Mouse (Mus musculus) layer of hippocampus, postnatal 25 days (tissue): Measurements from ENCODE around the gene Prss54. TPM values are rescaled to one million over a fixed set of nuclear protein-coding genes. Genes with fewer than 3 reads are reported as not detected.
A peak's percentile ranks its signal among the peaks of the same experiment; 100 is the strongest.

Source experiments
- DNase-seq, 2 experiments: peaks; one replicate each; pipeline ENCODE4 v3.0.0; 2022; ENCODE audit warnings: mixed read lengths in 2 of 2, low spot score in 1 of 2; ENCODE audit errors: extremely low spot score in 1 of 2
- total RNA-seq, 2 experiments: library from RNA; stranded (reverse); gene quantifications; 2 replicates each; pipeline ENCODE4 v1.2.3; 2021

Gene Prss54
- total RNA-seq, 2 experiments from 2014 or later = not detected

DNA sequence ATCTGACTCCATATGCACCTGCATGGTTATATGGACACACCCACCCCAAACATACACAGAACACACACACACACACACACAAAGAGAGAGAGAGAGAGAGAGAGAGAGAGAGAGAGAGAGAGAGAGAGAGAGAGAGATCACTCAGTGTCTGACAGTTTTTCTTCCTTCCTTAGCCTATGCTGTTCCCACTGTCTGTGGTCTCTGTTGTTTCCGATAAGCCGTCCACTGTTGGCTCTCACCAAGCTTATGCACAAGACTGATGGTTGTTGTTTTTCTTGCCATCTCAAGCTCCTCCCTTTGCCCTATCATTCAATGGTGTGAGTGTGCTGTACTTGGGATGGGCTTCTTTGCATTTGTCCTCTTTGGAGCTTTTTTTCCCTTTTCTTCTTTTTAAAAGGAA, 20.2 kb downstream of the Prss54 start:
- DNase-seq = no peak

DNA sequence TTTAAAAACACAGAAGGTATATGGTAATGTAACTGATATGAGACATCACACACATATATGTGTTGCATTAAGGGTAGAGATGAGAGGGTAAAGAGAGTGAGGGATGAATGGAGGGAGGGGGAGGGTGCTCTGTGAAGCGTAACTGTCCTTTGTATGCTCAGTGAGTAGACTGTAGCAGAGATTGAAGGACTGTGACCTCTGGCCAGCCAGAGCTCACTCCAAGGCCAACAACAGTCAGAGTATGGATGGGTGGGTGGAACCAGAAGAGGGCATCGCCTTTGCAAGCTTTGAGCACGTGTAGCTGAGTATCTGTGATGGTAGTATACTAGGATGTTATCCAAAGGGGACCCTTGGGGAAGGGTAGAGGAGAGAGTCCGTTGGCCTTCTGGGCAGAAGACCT, 24.6 kb downstream of the Prss54 start:
- no peak for DNase-seq

DNA sequence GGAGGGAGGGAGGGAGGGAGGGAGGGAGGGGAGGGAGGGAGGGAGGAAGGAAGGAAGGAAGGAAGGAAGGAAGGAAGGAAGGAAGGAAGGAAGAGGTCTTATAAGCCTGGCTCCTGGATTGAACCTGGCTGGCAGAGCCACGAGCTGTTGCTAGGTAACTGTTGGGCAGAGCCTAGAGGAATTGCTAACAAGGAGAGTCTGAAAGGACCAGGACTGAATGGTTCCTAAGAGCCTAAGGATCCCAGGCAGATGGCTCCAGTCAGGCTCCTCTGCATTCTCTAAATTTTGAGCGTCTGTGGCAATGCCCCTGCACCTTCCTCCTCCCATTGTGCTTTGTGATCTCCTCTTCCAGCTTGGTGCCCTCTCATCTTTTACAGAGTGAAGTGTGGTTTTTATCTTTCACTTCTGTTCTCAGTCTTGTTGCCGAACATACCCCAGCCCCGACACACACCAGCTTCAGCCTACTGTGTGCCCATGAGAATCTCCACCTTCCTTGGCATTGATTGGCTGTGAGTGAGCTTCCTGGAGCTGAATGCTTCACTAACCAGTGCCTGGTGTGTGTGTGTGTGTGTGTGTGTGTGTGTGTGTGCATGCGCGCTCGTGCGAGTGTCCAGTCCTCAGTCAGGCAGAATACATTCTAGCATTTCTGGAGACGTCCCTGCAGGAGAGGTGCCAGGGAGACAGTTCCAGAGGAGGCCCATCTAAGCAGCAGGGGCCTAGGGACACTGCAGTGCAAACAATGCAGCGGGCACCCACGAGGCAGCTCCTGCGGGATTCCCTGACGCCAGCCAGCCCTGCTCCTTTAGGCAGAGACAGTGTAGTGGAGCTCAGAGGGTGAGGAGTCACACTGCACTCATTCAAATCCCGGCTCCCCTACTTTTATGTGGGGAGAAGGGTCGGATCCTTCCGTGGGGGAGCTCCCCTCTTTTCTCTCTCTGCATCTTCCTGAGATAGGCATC, 26.0 kb downstream of the Prss54 start:
- DNase-seq = peak in 1 of 2 experiments; percentile 6

DNA sequence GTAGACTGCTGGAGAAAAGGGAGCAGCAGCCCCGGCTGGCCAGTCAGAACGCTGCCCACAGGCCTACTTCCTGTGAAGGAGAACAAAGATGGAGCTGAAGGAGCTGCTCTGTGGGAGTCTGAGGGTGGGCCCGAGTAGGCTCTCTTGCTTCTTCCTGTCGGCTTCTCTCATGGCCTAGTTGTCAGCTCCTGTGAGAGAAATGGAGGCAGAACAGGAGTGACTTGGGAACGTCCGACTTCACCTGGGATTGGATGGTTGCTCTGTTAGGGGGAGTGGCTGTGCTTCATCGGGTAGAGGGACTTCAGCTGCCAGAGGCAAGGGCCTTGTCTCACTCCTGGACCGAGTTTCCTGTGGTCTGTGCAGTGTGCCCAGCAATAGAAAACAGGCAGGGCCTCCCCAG, 28.2 kb downstream of the Prss54 start:
- DNase-seq = no peak

DNA sequence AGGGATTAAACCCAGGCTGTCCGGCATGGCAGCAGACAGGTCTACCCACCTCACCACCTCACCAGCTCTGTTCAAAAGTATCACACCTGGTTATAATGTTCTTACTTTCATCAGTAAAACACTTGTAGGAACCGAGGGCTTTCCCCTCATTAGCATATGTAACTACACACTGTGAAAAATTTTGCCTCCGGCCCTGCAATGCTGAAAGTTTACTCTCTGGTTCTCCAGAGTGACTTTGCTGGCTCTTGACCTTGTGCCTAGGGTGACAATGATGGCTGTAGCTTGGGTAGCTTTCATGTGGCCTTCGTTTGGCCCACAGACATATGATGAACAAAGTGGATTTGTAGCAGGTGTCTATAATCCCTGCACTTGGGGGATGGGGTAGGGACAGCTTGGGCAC, 29.2 kb downstream of the Prss54 start:
- DNase-seq = no peak

DNA sequence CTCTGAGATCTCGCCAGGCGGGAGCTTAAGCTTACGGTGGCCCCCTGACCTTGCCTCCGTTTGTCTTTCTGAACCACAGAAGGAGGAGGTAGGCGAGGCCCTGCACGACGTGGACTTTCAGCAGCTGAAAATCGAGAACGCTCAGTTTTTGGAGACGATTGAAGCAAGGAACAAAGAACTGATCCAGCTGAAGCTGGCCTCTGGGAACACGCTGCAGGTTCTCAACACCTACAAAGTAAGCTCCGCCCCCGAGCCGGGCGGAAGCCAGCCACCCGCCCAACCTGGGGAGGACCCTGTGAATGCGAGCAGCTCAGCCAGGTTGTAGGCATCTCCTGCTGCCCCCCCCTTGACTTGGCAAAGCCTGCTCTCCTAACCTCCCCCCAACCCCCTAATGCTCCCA, 30.3 kb downstream of the Prss54 start:
- DNase-seq = no peak

DNA sequence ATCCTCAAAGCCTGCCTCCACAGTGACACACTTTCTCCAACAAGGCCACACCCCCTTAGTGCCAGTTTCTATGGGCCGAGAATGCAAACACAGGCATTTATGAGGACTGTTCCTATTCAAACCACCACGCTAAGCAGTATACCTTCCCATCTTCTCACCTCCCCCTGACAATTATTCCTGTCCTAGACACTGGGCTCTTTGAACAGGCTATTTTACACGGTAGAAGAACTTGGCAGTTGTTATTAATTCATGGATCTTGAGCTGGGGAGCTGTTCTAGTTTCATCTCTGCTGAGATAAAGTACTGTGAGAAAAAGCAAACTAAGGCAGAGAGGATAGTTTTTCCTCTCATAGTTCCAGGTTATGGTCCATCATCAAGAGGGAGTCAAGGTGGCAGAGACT, 33.1 kb downstream of the Prss54 start:
- no peak for DNase-seq

DNA sequence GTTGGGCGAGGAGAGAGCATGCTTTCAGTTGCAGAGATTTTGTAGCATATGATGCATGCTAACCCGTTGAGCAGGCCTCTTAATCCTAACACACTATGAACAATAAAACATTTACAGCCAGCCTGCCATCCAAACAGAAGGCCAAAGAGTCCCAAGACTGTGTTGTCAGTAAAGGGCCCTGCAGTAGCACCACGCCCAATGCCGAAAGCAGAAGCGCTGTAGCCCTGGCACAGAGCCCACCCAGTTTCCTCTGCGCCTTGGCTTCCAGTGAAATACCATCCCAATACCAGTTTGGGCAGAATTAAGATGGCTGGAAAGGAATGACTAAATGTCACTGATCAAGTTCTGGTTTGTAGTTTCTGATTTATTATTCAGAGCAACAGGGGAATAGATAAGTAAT, 33.9 kb downstream of the Prss54 start:
- no peak for DNase-seq

DNA sequence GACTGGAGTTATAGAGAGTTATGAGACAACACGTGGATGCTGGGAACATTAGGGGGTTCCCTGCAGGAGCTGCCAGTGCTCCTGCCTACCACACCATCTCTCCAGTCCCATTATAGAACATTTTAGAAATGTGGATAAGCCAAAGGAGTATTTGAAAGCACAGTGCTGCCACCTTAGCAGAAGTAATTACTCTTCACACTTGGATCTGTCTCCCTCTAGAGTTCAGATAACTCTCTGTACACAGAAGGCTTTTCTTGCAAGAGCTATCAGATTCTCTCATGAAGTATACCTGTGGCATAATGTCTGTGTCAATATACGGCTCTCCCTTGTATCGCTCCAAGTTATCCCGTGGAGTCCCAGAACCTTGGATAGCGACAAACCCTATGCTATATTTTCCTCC, 36.7 kb downstream of the Prss54 start:
- no peak for DNase-seq

DNA sequence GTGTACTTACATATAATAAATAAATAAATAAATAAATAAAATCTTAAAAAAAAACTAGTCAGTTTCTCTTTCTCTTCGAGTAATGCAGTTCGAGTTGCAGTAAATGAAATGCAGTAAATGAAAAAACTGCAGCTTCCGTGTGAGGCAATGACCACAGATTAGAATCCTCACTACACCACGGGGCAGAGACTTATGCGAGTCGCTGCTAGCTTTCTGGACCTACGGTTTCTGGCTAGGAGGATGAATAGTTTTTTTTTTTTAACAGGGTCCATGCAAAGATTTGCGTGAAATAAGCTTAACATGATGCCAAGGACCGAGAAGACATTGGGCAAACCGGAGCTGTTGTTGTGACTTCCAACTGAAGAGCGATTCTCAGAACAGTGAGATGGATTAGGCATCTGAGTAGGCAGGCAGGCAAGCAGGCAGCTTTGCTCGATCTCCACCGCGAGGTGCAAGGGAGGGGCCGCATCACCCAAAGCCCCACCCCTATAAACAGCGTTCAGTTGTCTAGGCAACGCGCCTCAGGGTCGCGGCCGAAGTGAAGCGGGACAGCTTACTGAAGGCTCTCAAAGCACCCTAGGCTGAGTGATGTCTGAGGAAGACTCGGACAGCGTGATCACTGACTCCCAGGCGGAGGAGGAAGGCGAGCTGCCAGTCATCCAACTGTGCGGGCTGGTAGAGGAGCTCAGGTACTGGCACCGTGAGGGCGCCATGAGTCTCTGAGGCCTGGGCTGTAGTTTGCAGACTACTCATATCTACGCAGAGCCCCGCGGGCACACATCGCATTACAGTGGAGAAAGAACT, 42.4 kb downstream of the Prss54 start, which contains the start of gene Ccdc113:
Gene Ccdc113, plus strand, starts transcription at position 502 of the 804 bp plus-strand sequence.
- DNase-seq = peak; percentile 27 to 54

DNA sequence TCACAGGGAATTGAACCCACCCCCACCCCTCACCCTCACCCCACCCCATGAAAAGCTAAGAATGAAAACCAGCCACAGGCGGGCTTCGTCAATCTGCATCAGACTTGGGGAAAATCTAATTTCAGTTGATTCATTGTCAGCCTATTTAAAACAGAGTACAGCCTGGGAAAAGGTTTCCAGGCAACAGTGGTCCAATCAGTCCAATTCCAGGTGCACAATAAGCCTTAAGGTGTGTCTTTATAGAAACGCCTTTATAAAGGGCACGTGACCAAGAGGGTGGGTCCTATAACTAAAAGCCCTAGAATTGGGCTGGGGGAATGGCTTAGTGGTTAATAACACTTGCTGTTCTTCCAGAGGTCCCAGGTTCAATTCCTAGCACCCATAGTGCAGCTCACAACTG, 43.9 kb downstream of the Prss54 start:
- DNase-seq = no peak

DNA sequence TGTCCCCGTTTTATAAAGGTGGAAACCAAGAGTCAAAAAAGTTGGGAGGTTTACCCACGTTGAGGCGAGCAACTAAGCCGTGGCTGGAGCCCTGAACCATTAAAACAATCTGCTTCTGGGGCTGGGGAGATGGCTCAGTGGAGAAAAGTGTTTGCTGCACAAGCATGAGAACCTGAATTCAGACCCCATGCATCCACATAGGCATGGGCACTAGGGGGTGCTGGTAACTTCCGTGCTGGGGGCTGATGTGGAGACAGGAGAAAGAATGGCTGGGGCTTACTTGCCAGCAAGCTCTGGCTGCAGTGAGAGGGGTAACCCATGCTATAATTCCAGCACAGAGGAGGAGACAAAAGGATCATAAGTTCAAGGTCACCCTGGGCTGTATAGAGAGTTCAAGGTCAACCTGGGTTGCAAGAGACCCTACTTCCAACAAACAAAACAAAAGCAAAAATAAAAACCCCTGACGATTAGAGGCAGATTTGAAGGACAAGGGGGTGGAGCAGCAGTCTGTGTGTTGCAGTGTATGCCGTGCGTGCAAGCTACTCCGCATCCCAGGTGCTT, 47.3 kb downstream of the Prss54 start:
- no peak for DNase-seq

DNA sequence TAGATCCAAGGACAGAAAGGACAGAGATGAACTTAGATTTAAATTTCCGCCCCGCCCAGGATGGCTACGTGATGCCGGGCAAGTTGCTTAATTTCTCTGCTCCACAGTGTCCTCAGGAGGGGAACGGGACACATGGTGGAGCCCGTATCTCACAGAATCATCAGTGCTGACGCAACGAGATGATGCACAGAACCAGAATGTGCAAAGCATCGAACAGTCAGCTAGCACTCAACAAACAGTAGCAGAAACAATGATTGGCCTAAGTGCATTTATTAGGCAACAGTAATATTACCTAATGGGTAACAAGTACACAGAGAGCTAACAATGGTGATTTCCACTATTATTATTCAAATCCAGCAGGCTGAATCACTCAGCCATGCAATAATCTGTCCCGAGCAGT, 47.9 kb downstream of the Prss54 start:
- DNase-seq = no peak

DNA sequence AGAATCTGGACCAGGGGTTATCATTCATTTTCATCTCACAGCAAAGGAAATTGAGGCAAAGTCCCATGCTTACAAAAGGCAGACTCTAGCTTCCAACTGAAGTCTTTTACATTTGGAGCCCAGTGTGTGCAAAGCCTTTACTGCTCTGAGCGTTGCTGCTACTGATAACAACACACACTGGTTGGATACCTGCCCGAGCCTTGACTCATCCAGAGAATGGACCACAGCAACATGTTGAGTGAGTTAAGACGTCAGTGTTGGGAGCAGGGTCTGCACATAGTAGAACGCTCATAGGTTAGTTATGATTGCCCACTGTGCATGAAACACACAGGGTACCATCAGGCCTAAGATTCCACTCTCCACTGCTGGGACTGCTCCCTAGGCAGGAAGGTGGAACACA, 52.1 kb downstream of the Prss54 start:
- DNase-seq = no peak

DNA sequence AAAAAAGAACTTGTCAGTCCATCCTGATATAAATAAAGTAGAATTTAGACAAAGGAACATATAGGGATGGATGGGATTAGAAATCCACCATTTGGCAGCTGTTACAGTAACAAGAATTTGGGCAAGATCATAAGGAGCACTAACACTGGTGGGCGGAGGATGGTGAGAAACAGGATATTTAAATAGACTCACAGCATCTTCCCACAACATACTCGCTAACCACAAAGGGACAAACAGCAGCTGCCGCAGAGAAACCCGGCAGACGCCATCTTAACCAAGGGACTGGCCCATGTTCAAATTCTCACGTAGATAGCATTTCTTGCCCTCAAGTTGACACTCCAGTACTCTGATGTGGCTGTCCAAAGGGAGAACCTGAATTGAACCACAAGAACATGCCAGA, 59.2 kb downstream of the Prss54 start:
- DNase-seq = no peak

DNA sequence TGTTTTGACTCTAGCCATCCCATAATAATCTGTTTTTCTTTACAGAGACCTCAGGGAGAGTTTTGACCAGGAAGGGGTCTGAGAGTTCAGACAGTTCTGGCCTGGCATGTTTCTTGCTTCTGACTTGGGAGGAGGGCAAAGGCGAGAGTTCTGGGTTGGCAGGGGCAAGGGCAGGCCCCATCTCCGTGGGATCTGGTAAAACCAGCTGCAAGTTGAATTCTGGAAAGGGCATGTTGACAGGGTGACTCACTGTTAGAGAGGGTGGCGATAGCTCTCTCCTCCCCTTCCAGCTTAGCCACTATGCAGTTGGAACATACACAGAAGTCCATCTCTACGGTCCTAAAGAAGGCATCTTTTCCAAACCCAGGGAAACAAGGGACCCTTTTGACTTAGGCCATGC, 62.9 kb downstream of the Prss54 start:
- DNase-seq = no peak

DNA sequence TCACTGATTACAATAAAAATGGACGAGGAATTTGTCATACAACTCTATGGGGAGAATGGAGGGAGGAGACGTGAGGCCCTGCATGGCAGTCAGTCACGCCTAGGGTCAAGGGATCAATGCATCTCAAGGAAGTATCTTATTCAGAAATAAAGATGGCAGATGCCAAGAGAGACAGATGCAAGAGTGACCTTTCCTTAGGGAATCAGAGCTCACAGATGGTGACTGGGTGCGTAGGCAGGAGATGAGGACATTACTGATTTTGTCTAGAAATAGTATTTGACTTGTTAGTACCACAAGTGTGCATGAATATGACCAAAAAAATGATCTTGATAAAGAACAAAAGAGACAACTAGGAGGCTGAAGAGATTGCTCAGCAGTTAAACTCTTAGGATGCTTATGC, 63.9 kb downstream of the Prss54 start:
- no peak for DNase-seq
